Mouse (Mus musculus): ENCODE measurements around the gene 1700001O22Rik. TPM values are rescaled to one million over a fixed set of nuclear protein-coding genes. Genes with fewer than 3 reads are reported as not detected.
A peak's percentile ranks its signal among the peaks of the same experiment; 100 is the strongest.

Gene 1700001O22Rik
- polyA plus RNA-seq, 1 experiment from 2014 or later: 4.0 TPM

- no peak for ATAC-seq (ENCODE audit: insufficient number of reproducible peaks, insufficient read depth, low FRiP score, low TSS enrichment)
- no peaks in the 10 kb centered on the region for H3K36me3 ChIP-seq
- peak overlapping the region; percentile 29; the same call in 1 of the 2 replicates for H3K4me2 ChIP-seq (replicated peaks)
- peaks cover 8% of the 10 kb centered on the region; the same call in 1 of the 2 replicates for H3K9me3 ChIP-seq
- 31% methylated on average over 4 of the region's 4 CpGs for WGBS
- H3K27ac ChIP-seq: peak overlapping the region; percentile 97
- H3K4me3 ChIP-seq: no peak overlapping the region
- no peaks in the 10 kb centered on the region for H3K27me3 ChIP-seq
- H3K4me1 ChIP-seq: peaks cover 35% of the 10 kb centered on the region
- 0 out of 2 replicates have a peak overlapping the region, but pooled peaks have one; percentile 27 for H3K9ac ChIP-seq
Observed at GRCm38 (mm10) chr2:30759088-30759374, 44.4 kb downstream of the 1700001O22Rik start.

DNA sequence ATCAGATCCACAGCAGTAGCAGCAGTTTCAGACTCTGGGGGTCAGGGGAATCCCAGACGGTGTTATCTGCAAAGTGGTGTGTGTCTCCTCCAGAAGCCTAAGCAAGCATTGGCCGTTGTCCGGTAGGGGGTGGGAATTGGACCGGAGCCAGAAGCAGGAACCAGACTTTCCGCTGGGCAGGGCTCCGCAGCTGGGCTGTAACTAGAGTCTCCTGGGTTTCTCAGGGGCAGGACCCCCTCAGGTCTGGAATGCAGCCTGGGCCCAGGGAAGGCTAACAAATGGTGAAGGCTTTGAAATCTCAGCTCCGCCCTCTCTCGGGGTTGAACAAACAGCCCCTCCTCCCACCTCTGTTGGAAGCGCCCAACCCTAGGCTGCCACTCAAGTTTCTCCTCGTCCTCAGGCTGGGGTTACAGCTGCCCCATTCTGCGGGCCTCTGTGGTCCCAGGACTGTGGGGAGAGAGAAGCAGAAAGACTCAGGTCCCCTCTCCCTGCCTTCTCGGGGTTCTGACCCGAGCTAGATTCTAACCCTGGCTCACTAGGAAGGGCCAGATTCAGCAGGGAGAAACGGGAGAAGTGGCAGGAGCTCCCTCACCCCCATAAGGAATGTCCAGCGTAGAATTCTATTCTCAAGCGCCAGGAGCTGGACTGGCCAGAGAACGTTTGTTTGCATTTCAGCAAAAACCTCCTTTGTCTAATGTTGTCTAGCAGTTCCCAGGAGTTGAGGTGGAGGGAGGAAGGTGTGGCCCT, 44.9 kb downstream of the 1700001O22Rik start:
- ATAC-seq (ENCODE audit: insufficient number of reproducible peaks, insufficient read depth, low FRiP score, low TSS enrichment): peak; percentile 88
- H3K36me3 ChIP-seq: no peaks in the 10 kb centered on the region
- H3K27me3 ChIP-seq: no peaks in the 10 kb centered on the region
- no peak overlapping the region for H3K4me3 ChIP-seq
- WGBS: 2% methylated on average over 17 of the region's 17 CpGs
- peak overlapping the region; percentile 29; the same call in 1 of the 2 replicates for H3K4me2 ChIP-seq (replicated peaks)
- H3K9ac ChIP-seq: 0 out of 2 replicates have a peak overlapping the region, but pooled peaks have one; percentile 27
- peaks cover 8% of the 10 kb centered on the region; the same call in 1 of the 2 replicates for H3K9me3 ChIP-seq
- H3K4me1 ChIP-seq: peaks cover 39% of the 10 kb centered on the region
- H3K27ac ChIP-seq: peak overlapping the region; percentile 97

- Histone ChIP-seq H3K36me3 (no peaks in the 10 kb centered on the region), H3K4me1 (peaks cover 45% of the 10 kb centered on the region), H3K27me3 (no peaks in the 10 kb centered on the region), H3K9ac (no peak overlapping the region), H3K4me3 (no peak overlapping the region), H3K4me2 (replicated peaks) (no peak overlapping the region), H3K27ac (peak overlapping the region; percentile 97), H3K9me3 (no peaks in the 10 kb centered on the region)
- ATAC-seq (ENCODE audit: insufficient number of reproducible peaks, insufficient read depth, low FRiP score, low TSS enrichment): no peak
- WGBS: 73% methylated on average over 10 of the region's 10 CpGs
Observed at GRCm38 (mm10) chr2:30756962-30757715, 46.3 kb downstream of the 1700001O22Rik start.

DNA sequence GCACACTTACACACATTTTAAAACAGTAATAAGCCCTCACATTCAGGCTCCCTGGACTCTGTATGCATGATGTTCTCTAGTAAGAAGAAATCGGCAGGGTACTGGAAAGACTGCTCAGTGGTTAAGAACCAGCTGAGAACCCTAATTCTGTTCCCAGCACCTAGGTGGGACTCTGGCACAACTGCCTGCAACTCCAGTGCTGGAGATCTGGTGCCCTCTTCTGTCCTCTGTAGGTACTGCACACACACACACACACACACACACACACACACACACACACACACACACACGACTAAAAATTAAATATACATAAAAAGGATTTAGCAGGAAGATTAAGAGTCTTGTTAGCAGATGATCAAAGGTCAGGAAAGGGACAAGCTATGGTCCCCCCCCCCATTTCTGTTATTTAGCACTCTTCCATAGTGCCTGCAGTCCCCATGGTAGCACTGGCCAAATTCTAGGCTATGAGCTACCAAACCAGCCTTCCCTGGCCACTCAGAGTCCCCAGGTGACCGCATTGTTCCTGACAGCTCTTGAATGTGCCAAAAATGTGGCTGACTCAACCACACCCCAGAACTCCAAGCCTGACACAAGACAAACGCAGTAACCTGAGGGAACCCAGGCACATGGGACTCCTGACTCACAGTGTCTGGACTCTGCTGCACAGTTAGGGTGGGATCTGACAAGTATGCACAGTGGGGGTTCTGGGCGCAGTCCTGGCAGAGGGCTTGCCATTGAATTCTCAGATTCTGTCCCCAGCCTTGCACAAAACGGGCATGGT, 47.3 kb downstream of the 1700001O22Rik start:
- Histone ChIP-seq H3K9me3 (no peaks in the 10 kb centered on the region), H3K4me1 (peaks cover 45% of the 10 kb centered on the region), H3K27me3 (no peaks in the 10 kb centered on the region), H3K4me2 (replicated peaks) (no peak overlapping the region), H3K9ac (no peak overlapping the region), H3K36me3 (no peaks in the 10 kb centered on the region), H3K4me3 (no peak overlapping the region), H3K27ac (0 out of 2 replicates have a peak overlapping the region, but pooled peaks have one; percentile 18)
- no peak for ATAC-seq (ENCODE audit: insufficient number of reproducible peaks, insufficient read depth, low FRiP score, low TSS enrichment)
- 93% methylated on average over 6 of the region's 6 CpGs for WGBS

GRCm38 (mm10) chr2:30754831-30755230, 48.6 kb downstream of the 1700001O22Rik start:
- ATAC-seq (ENCODE audit: insufficient number of reproducible peaks, insufficient read depth, low FRiP score, low TSS enrichment): no peak
- Histone ChIP-seq H3K36me3 (no peaks in the 10 kb centered on the region), H3K4me1 (peaks cover 40% of the 10 kb centered on the region), H3K9me3 (no peaks in the 10 kb centered on the region), H3K9ac (no peak overlapping the region), H3K27me3 (no peaks in the 10 kb centered on the region), H3K4me3 (no peak overlapping the region), H3K4me2 (replicated peaks) (no peak overlapping the region), H3K27ac (no peak overlapping the region)
- 79% methylated on average over 3 of the region's 3 CpGs for WGBS

DNA sequence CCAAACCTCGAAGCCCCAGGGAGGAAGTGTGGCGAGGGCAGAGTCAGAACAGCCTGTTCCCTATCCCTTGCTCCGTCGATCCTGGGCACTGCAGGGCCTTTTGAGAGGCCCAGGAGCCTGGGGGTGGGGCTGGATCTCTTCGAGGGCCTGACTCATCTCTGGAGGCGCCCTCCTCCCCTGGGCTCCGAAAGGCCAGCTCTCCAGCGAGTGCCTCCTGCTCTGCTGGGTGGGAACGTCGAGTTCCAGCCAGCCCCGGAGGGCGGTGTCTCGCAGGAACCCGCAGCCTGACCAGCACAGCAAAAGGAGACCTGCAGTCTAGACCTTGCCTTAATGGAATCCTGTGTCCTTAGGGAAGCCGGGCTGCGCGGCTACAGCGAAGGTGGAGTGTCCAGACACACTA, 50.2 kb downstream of the 1700001O22Rik start:
- WGBS: 13% methylated on average over 18 of the region's 18 CpGs
- no peak for ATAC-seq (ENCODE audit: insufficient number of reproducible peaks, insufficient read depth, low FRiP score, low TSS enrichment)

GRCm38 (mm10) chr2:30752471-30752870, 51.0 kb downstream of the 1700001O22Rik start:
- Histone ChIP-seq H3K9me3 (no peaks in the 10 kb centered on the region), H3K4me3 (no peak overlapping the region), H3K27ac (no peak overlapping the region), H3K27me3 (no peaks in the 10 kb centered on the region), H3K4me2 (replicated peaks) (no peak overlapping the region), H3K36me3 (no peaks in the 10 kb centered on the region), H3K9ac (no peak overlapping the region), H3K4me1 (peaks cover 18% of the 10 kb centered on the region; the same call in 1 of the 2 replicates)
- ATAC-seq (ENCODE audit: insufficient number of reproducible peaks, insufficient read depth, low FRiP score, low TSS enrichment): no peak
- WGBS: 92% methylated on average over 5 of the region's 5 CpGs

More for the DNA sequence above, 50.2 kb downstream of the 1700001O22Rik start:
- Histone ChIP-seq H3K36me3 (no peaks in the 10 kb centered on the region), H3K4me2 (replicated peaks) (0 out of 2 replicates have a peak overlapping the region, but pooled peaks have one; percentile 17), H3K4me1 (peaks cover 26% of the 10 kb centered on the region), H3K9me3 (no peaks in the 10 kb centered on the region), H3K4me3 (no peak overlapping the region), H3K27ac (peak overlapping the region; percentile 42), H3K27me3 (no peaks in the 10 kb centered on the region), H3K9ac (peak overlapping the region; percentile 11; the same call in 1 of the 2 replicates)

DNA sequence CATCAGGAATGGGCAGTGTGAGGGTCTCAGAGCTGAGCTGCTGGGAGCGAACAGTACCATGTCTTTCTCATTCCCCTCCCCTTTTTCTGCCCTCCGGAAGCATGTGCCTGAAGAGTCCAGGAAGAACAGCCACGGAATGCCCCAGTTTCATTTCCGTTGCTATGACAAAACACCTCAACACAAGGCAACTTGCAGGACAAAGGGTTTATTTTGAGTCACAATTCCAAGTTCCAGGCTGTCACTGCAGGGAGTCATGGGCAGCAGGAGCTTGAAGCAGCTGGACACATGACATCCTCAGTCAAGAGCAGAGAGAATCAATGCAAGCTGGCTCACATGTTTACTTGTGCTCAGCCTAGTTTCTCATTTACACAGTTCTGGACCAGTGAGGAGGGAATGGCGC, 53.4 kb downstream of the 1700001O22Rik start:
- Histone ChIP-seq H3K9ac (no peak overlapping the region), H3K4me3 (no peak overlapping the region), H3K9me3 (no peaks in the 10 kb centered on the region; the same call in 1 of the 2 replicates), H3K4me1 (peaks cover 16% of the 10 kb centered on the region; the same call in 1 of the 2 replicates), H3K27me3 (no peaks in the 10 kb centered on the region), H3K4me2 (replicated peaks) (no peak overlapping the region), H3K27ac (no peak overlapping the region), H3K36me3 (no peaks in the 10 kb centered on the region)
- no peak for ATAC-seq (ENCODE audit: insufficient number of reproducible peaks, insufficient read depth, low FRiP score, low TSS enrichment)
- WGBS: 64% methylated on average over 5 of the region's 5 CpGs

DNA sequence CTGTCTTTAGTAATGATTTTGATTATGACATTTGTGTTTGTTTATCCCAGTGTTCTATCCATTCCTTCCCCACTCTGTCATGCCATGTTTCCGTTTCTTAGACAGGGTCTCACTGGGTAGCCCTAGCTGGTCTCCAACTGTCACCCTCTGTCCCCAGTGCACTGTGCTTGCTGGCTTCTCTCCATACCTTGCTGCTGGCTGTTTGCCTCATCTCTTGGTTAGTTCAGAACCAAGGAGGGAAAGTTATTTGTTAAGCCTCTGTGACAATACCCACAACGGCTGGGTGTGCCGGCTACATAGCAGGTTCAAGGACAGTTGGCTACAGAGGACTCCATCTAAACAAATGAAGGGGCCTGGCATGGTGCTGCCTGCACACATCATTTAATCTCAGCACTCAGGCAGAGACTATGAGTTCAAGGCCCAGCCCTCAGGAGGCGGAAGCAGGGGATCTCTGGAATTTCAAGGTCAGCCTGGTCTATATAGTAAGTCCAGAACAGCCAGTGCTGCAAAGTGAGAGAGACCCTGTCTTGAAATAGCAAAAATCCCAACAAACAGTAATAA, 55.8 kb downstream of the 1700001O22Rik start:
- Histone ChIP-seq H3K27me3 (no peaks in the 10 kb centered on the region), H3K9ac (no peak overlapping the region), H3K4me1 (peaks cover 21% of the 10 kb centered on the region), H3K27ac (no peak overlapping the region), H3K4me2 (replicated peaks) (no peak overlapping the region), H3K9me3 (no peaks in the 10 kb centered on the region; the same call in 1 of the 2 replicates), H3K36me3 (no peaks in the 10 kb centered on the region), H3K4me3 (no peak overlapping the region)
- no peak for ATAC-seq (ENCODE audit: insufficient number of reproducible peaks, insufficient read depth, low FRiP score, low TSS enrichment)
- WGBS: 92% methylated on average over 4 of the region's 4 CpGs

Measured in embryonic facial prominence, embryonic 12.5 days (tissue).